Mouse (Mus musculus): ENCODE data around the gene Zc3h10. TPM values are rescaled to one million over a fixed set of nuclear protein-coding genes. Genes with fewer than 3 reads are reported as not detected.
A peak's percentile ranks its signal among the peaks of the same experiment; 100 is the strongest.

Gene Zc3h10
- polyA plus RNA-seq, 1 experiment from 2014 or later, result 16.6 TPM

- Histone ChIP-seq H3K4me2 (replicated peaks; ENCODE audit: low read depth, low read length) (no peak overlapping the region), H3K27me3 (ENCODE audit: insufficient read depth, low read length) (no peaks in the 10 kb centered on the region), H3K27ac (ENCODE audit: low read length) (no peak overlapping the region), H3K4me1 (ENCODE audit: insufficient read depth, low read length) (peaks cover 7% of the 10 kb centered on the region; the same call in 1 of the 2 replicates), H3K9ac (replicated peaks; ENCODE audit: low read length) (0 out of 2 replicates have a peak overlapping the region, but pooled peaks have one; percentile 29), H3K9me3 (ENCODE audit: low read length) (no peaks in the 10 kb centered on the region), H3K4me3 (ENCODE audit: low read length) (no peak overlapping the region), H3K36me3 (ENCODE audit: insufficient read depth, low read length) (no peaks in the 10 kb centered on the region)
- ATAC-seq (ENCODE audit: low FRiP score, low TSS enrichment), result no peak
- WGBS, result 69% methylated on average over 9 of the region's 9 CpGs
Observed at GRCm38 (mm10) chr10:128504641-128505370, 42.8 kb downstream of the Zc3h10 start.

DNA sequence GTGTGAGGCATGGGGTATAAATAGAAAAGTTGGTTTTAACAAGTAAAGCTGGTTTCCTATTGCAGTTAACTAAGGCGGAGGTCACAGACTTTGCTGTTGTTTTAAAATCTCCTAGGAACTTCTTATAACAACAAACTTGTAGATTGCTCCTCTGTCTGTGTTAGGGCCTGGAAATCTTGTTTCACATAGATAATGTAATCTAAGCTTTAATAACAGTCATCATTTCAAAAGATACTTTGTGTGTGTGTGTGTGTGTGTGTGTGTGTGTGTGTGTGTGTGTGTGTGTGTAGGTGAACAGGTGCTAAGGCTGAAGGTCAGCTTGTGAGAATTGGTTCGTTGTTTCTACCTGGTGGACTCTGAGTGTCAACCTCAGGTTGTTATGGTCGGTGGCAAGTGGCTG, 43.6 kb downstream of the Zc3h10 start:
- no peak overlapping the region for H3K4me2 ChIP-seq (replicated peaks; ENCODE audit: low read depth, low read length)
- H3K9me3 ChIP-seq (ENCODE audit: low read length), result no peaks in the 10 kb centered on the region

GRCm38 (mm10) chr10:128503532-128503931, 44.0 kb downstream of the Zc3h10 start:
- Histone ChIP-seq H3K36me3 (ENCODE audit: insufficient read depth, low read length) (no peaks in the 10 kb centered on the region), H3K4me2 (replicated peaks; ENCODE audit: low read depth, low read length) (no peak overlapping the region), H3K27me3 (ENCODE audit: insufficient read depth, low read length) (no peaks in the 10 kb centered on the region), H3K9me3 (ENCODE audit: low read length) (no peaks in the 10 kb centered on the region), H3K9ac (replicated peaks; ENCODE audit: low read length) (no peak overlapping the region), H3K4me3 (ENCODE audit: low read length) (no peak overlapping the region), H3K4me1 (ENCODE audit: insufficient read depth, low read length) (peaks cover 7% of the 10 kb centered on the region; the same call in 1 of the 2 replicates), H3K27ac (ENCODE audit: low read length) (no peak overlapping the region)
- 74% methylated on average over 8 of the region's 8 CpGs for WGBS
- ATAC-seq (ENCODE audit: low FRiP score, low TSS enrichment), result no peak

More for the DNA sequence above, 43.6 kb downstream of the Zc3h10 start:
- Histone ChIP-seq H3K36me3 (ENCODE audit: insufficient read depth, low read length) (no peaks in the 10 kb centered on the region), H3K27me3 (ENCODE audit: insufficient read depth, low read length) (no peaks in the 10 kb centered on the region), H3K4me3 (ENCODE audit: low read length) (no peak overlapping the region), H3K9ac (replicated peaks; ENCODE audit: low read length) (no peak overlapping the region), H3K27ac (ENCODE audit: low read length) (no peak overlapping the region), H3K4me1 (ENCODE audit: insufficient read depth, low read length) (peaks cover 7% of the 10 kb centered on the region; the same call in 1 of the 2 replicates)
- no peak for ATAC-seq (ENCODE audit: low FRiP score, low TSS enrichment)
- 77% methylated on average over 3 of the region's 3 CpGs for WGBS

DNA sequence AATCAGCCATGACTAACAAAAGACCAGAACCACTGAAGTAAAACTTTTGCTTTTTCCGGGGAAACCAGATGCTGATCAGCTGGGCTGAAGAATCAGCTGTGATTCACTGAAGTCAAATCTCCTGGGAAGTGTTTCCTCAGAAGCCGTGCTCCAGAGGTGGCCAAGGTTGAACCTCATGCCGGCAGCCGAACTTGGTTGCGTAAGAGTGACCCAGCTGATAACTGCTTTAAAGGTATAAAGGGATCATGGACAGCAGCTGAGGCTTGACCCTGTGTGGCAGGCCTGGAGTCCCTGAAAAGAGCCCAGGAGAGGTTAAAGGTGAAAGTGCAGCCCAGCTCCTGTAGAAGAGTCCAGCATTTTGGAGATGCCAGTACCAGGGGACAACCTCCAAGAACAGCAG, 45.2 kb downstream of the Zc3h10 start:
- H3K4me2 ChIP-seq (replicated peaks; ENCODE audit: low read depth, low read length), result no peak overlapping the region
- H3K27ac ChIP-seq (ENCODE audit: low read length), result no peak overlapping the region
- peaks cover 17% of the 10 kb centered on the region for H3K4me1 ChIP-seq (ENCODE audit: insufficient read depth, low read length)
- no peaks in the 10 kb centered on the region for H3K9me3 ChIP-seq (ENCODE audit: low read length)
- 74% methylated on average over 5 of the region's 5 CpGs for WGBS
- no peak overlapping the region for H3K9ac ChIP-seq (replicated peaks; ENCODE audit: low read length)
- no peak for ATAC-seq (ENCODE audit: low FRiP score, low TSS enrichment)
- H3K4me3 ChIP-seq (ENCODE audit: low read length), result no peak overlapping the region
- H3K36me3 ChIP-seq (ENCODE audit: insufficient read depth, low read length), result no peaks in the 10 kb centered on the region
- H3K27me3 ChIP-seq (ENCODE audit: insufficient read depth, low read length), result no peaks in the 10 kb centered on the region

- H3K27me3 ChIP-seq (ENCODE audit: insufficient read depth, low read length), result no peaks in the 10 kb centered on the region
- H3K36me3 ChIP-seq (ENCODE audit: insufficient read depth, low read length), result no peaks in the 10 kb centered on the region
- peak overlapping the region; percentile 86 for H3K4me2 ChIP-seq (replicated peaks; ENCODE audit: low read depth, low read length)
- under 1% methylated on average over 21 of the region's 21 CpGs for WGBS
- peak overlapping the region; percentile 74 for H3K9ac ChIP-seq (replicated peaks; ENCODE audit: low read length)
- H3K9me3 ChIP-seq (ENCODE audit: low read length), result no peaks in the 10 kb centered on the region
- H3K4me1 ChIP-seq (ENCODE audit: insufficient read depth, low read length), result peaks cover 25% of the 10 kb centered on the region
- peak overlapping the region; percentile 95 for H3K27ac ChIP-seq (ENCODE audit: low read length)
- H3K4me3 ChIP-seq (ENCODE audit: low read length), result peak overlapping the region; percentile 70
- peak; percentile 18; the same call in 1 of the 2 replicates for ATAC-seq (ENCODE audit: low FRiP score, low TSS enrichment)
Observed at GRCm38 (mm10) chr10:128499116-128499671, 48.4 kb downstream of the Zc3h10 start.

- Histone ChIP-seq H3K9ac (replicated peaks; ENCODE audit: low read length) (peak within 1 kb of the TSS; percentile 74), H3K4me1 (ENCODE audit: insufficient read depth, low read length) (peaks cover 23% of the 10 kb centered on the region), H3K36me3 (ENCODE audit: insufficient read depth, low read length) (no peaks in the 10 kb centered on the region), H3K27me3 (ENCODE audit: insufficient read depth, low read length) (no peaks in the 10 kb centered on the region), H3K4me3 (ENCODE audit: low read length) (peak within 1 kb of the TSS; percentile 70), H3K9me3 (ENCODE audit: low read length) (no peaks in the 10 kb centered on the region), H3K27ac (ENCODE audit: low read length) (peak within 1 kb of the TSS; percentile 95), H3K4me2 (replicated peaks; ENCODE audit: low read depth, low read length) (peak within 1 kb of the TSS; percentile 86)
- WGBS, result under 1% methylated on average over 27 of the region's 27 CpGs
- ATAC-seq (ENCODE audit: low FRiP score, low TSS enrichment), result peak; percentile 94
Observed at GRCm38 (mm10) chr10:128498590-128498989, 49.0 kb downstream of the Zc3h10 start, which contains the start of gene Myl6b. Myl6b (minus strand) TSS chr10:128498685.

DNA sequence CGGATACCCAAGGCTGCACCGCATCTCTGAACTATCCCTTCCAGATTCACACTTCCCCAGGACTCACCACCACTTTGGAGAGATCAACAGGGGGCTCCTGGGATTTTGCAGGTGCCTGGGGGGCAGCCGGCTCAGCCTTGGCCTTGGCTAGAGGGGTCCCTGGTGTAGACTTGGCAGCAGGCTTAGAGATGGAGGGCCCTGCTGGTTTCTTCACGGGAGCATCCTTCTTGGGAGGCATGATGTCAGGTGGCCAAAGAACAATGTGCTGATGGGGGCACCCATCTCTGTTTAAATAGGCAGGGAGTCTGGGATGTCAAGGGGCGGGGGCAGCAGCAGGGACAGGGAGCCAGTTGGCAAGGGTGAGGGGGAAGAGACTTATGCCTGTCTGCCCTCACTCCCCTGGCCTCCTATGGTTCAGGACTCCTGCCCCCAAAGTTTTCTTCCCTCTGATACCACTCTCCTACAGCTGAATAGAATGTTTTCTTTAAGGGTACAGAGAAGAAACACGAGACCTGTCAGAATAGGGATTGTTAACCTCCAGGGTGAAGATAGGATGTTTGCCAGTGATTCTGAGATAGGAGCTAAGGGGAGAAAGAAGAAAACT, 50.3 kb downstream of the Zc3h10 start:
- Histone ChIP-seq H3K4me1 (ENCODE audit: insufficient read depth, low read length) (peaks cover 26% of the 10 kb centered on the region), H3K9me3 (ENCODE audit: low read length) (no peaks in the 10 kb centered on the region), H3K27ac (ENCODE audit: low read length) (no peak overlapping the region), H3K27me3 (ENCODE audit: insufficient read depth, low read length) (no peaks in the 10 kb centered on the region), H3K9ac (replicated peaks; ENCODE audit: low read length) (peak overlapping the region; percentile 16; the same call in 1 of the 2 replicates), H3K4me3 (ENCODE audit: low read length) (no peak overlapping the region), H3K4me2 (replicated peaks; ENCODE audit: low read depth, low read length) (no peak overlapping the region), H3K36me3 (ENCODE audit: insufficient read depth, low read length) (no peaks in the 10 kb centered on the region)
- WGBS, result 47% methylated on average over 6 of the region's 6 CpGs
- no peak for ATAC-seq (ENCODE audit: low FRiP score, low TSS enrichment)

DNA sequence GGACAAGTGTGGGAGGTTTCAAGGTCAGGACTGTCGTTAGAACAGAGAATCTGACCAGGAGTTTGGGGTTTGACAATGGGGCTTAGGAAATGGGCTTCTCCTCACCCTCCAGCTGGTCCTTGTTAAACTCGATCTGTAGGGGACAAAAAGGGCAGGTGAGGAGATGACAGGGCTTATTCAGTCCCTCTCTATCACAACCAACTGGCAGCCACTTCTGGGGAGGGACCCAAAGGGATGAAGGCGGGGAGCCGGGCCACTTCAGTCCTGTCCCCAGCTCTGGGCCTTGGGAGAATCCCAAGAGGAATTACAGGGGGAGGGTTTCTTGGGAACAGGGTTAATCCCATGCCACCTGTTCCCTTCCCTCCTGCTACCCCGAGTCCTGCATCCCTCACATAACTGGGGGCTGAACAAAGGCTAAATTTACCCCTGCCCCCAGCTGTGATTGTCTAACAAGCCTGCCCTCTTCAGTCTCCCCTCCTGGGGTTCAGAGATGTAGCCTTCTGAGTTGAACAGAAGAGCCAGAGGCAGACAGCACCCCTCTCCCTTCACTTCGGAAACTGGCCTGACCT, 51.0 kb downstream of the Zc3h10 start:
- Histone ChIP-seq H3K27me3 (ENCODE audit: insufficient read depth, low read length) (no peaks in the 10 kb centered on the region), H3K9ac (replicated peaks; ENCODE audit: low read length) (no peak overlapping the region), H3K9me3 (ENCODE audit: low read length) (no peaks in the 10 kb centered on the region), H3K4me2 (replicated peaks; ENCODE audit: low read depth, low read length) (no peak overlapping the region), H3K27ac (ENCODE audit: low read length) (no peak overlapping the region), H3K4me1 (ENCODE audit: insufficient read depth, low read length) (peaks cover 32% of the 10 kb centered on the region), H3K4me3 (ENCODE audit: low read length) (no peak overlapping the region), H3K36me3 (ENCODE audit: insufficient read depth, low read length) (peaks cover 2% of the 10 kb centered on the region; the same call in 1 of the 2 replicates)
- ATAC-seq (ENCODE audit: low FRiP score, low TSS enrichment), result no peak
- WGBS, result 38% methylated on average over 6 of the region's 6 CpGs

DNA sequence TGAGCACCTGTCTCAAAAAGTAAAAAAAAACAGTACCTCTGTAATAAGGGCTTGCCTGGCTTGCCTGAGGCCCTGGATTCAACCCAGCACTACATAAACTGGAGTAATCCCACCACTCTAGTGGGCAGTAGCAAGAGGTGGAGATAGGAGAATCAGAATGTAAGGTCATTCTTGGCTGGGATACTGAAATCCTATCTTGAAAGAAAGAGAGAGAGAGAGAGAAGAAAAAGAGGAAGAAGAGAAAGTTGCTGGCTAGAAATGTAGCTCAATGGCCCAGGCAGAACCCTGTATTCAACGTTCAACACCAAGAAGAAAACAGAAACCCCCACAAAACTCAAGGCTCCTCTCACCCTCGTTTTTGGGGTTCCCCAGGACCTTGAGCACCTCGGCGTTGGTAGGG, 51.7 kb downstream of the Zc3h10 start:
- Histone ChIP-seq H3K36me3 (ENCODE audit: insufficient read depth, low read length) (peaks cover 8% of the 10 kb centered on the region; the same call in 1 of the 2 replicates), H3K4me2 (replicated peaks; ENCODE audit: low read depth, low read length) (no peak overlapping the region), H3K4me3 (ENCODE audit: low read length) (no peak overlapping the region), H3K9ac (replicated peaks; ENCODE audit: low read length) (no peak overlapping the region), H3K9me3 (ENCODE audit: low read length) (no peaks in the 10 kb centered on the region), H3K27me3 (ENCODE audit: insufficient read depth, low read length) (no peaks in the 10 kb centered on the region), H3K4me1 (ENCODE audit: insufficient read depth, low read length) (peaks cover 39% of the 10 kb centered on the region), H3K27ac (ENCODE audit: low read length) (no peak overlapping the region)
- 81% methylated on average over 4 of the region's 4 CpGs for WGBS
- no peak for ATAC-seq (ENCODE audit: low FRiP score, low TSS enrichment)

Measured in kidney, embryonic 16.5 days (tissue).